Mouse (Mus musculus) thymus, adult 2 months (tissue): ENCODE results near the gene E2f3.

Experiments used
- CTCF ChIP-seq: fragments of 200-500 bp; IDR thresholded peaks from 2 replicates; pipeline ENCODE4 v1.5.1; 2012; ENCODE audit warnings: mild to moderate bottlenecking, control low read depth, low read length, moderate library complexity, borderline replicate concordance; ENCODE audit not compliant: control insufficient read depth, poor library complexity, insufficient read depth; ENCODE audit errors: extremely low read depth
- POLR2A ChIP-seq: fragments of 200-500 bp; IDR thresholded peaks from 2 replicates; pipeline ENCODE4 v1.6.1; 2012; ENCODE audit warnings: mild to moderate bottlenecking, low read length, control low read depth, moderate library complexity; ENCODE audit not compliant: control insufficient read depth, poor library complexity, insufficient read depth; ENCODE audit errors: extremely low read depth

- no peak for TF ChIP-seq CTCF
- TF ChIP-seq POLR2A: no peak
Observed at GRCm38 (mm10) chr13:29940071-29940470, 45.8 kb downstream of the E2f3 start.
